Comparison of ENCODE assay signal across 8 mouse cellular contexts in genomic region chr19:23447221-23447987, GRCm38 (mm10). TPM values are rescaled to one million over a fixed set of nuclear protein-coding genes. Genes with fewer than 3 reads are reported as not detected.
DNase-seq lines count a peak whose midpoint lies in the region; ATAC-seq and TF ChIP-seq lines count a peak whose summit lies in the region.

No protein-coding gene starts in this region.

- DNase-seq in layer of hippocampus, postnatal 10 days (ENCODE audit: low spot score in 2 of 2) = peak; percentile 10 to 24
- DNase-seq in layer of hippocampus, adult 11-12 months (ENCODE audit: low spot score) = no peak
- peak; percentile 23 for DNase-seq in cerebellum, adult 11-12 months
- DNase-seq in liver, embryonic 13.5 days = no peak
- DNase-seq in midbrain, postnatal 0 days (ENCODE audit: low spot score) = peak; percentile 15
- DNase-seq in urinary bladder, postnatal 25 days (ENCODE audit: low spot score) = peak; percentile 4

- 1% methylated on average over 23 of the region's 23 CpGs for WGBS in forebrain, embryonic 15.5 days
- WGBS in hindbrain, embryonic 13.5 days = 3% methylated on average over 23 of the region's 23 CpGs
- 2% methylated on average over 23 of the region's 23 CpGs for WGBS in liver, embryonic 13.5 days (ENCODE audit: insufficient replicate concordance)
- under 1% methylated on average over 22 of the region's 23 CpGs for WGBS in midbrain, postnatal 0 days

- peak; percentile 44 for ATAC-seq in forebrain, embryonic 15.5 days (replicated peaks)
- peak; percentile 55 for ATAC-seq in hindbrain, embryonic 13.5 days (ENCODE audit: low FRiP score)
- no peak for ATAC-seq in liver, embryonic 13.5 days (ENCODE audit: low read depth)
- peak; percentile 41 for ATAC-seq in midbrain, postnatal 0 days (ENCODE audit: low FRiP score)

- peak overlapping the region; percentile 82 for H3K4me2 ChIP-seq in forebrain, embryonic 15.5 days (replicated peaks)
- H3K4me2 ChIP-seq in hindbrain, embryonic 13.5 days = peak overlapping the region; percentile 88
- H3K4me2 ChIP-seq in liver, embryonic 13.5 days = peak overlapping the region; percentile 63
- H3K4me2 ChIP-seq in midbrain, postnatal 0 days (ENCODE audit: low read depth, low read length, poor library complexity, severe bottlenecking) = peak overlapping the region; percentile 91

- H3K27ac ChIP-seq in forebrain, embryonic 15.5 days (replicated peaks) = no peak overlapping the region
- no peak overlapping the region for H3K27ac ChIP-seq in hindbrain, embryonic 13.5 days
- no peak overlapping the region for H3K27ac ChIP-seq in liver, embryonic 13.5 days
- H3K27ac ChIP-seq in midbrain, postnatal 0 days (ENCODE audit: low read depth, low read length) = no peak overlapping the region

- H3K4me3 ChIP-seq in forebrain, embryonic 15.5 days = peak overlapping the region; percentile 37
- H3K4me3 ChIP-seq in hindbrain, embryonic 13.5 days = peak overlapping the region; percentile 42
- H3K4me3 ChIP-seq in liver, embryonic 13.5 days (replicated peaks) = peak overlapping the region; percentile 39
- peak overlapping the region; percentile 38 for H3K4me3 ChIP-seq in midbrain, postnatal 0 days (ENCODE audit: low read depth, low read length)

- no peaks in the 10 kb centered on the region for H3K9me3 ChIP-seq in forebrain, embryonic 15.5 days
- no peaks in the 10 kb centered on the region for H3K9me3 ChIP-seq in hindbrain, embryonic 13.5 days
- no peaks in the 10 kb centered on the region for H3K9me3 ChIP-seq in liver, embryonic 13.5 days (replicated peaks)
- H3K9me3 ChIP-seq in midbrain, postnatal 0 days (ENCODE audit: low read length) = no peaks in the 10 kb centered on the region

- no peaks in the 10 kb centered on the region for H3K27me3 ChIP-seq in forebrain, embryonic 15.5 days
- H3K27me3 ChIP-seq in hindbrain, embryonic 13.5 days = peaks cover 14% of the 10 kb centered on the region
- H3K27me3 ChIP-seq in liver, embryonic 13.5 days = 0 out of 2 replicates have a peak, but pooled peaks cover 15% of the 10 kb centered on the region
- H3K27me3 ChIP-seq in midbrain, postnatal 0 days (ENCODE audit: insufficient read depth, low read length) = no peaks in the 10 kb centered on the region

- TF ChIP-seq CTCF in midbrain, postnatal 0 days (IDR thresholded peaks at IDR 0.05) = peak; percentile 54

- peak overlapping the region; percentile 19 for H3K9ac ChIP-seq in forebrain, embryonic 15.5 days (replicated peaks)
- H3K9ac ChIP-seq in hindbrain, embryonic 13.5 days = peak overlapping the region; percentile 63
- H3K9ac ChIP-seq in liver, embryonic 13.5 days = no peak overlapping the region
- H3K9ac ChIP-seq in midbrain, postnatal 0 days (replicated peaks; ENCODE audit: low read length, poor library complexity, severe bottlenecking) = peak overlapping the region; percentile 50; the same call in 1 of the 2 replicates

- H3K4me1 ChIP-seq in forebrain, embryonic 15.5 days = peaks cover 17% of the 10 kb centered on the region
- peaks cover 17% of the 10 kb centered on the region for H3K4me1 ChIP-seq in hindbrain, embryonic 13.5 days (replicated peaks)
- peaks cover 7% of the 10 kb centered on the region; the same call in 1 of the 2 replicates for H3K4me1 ChIP-seq in liver, embryonic 13.5 days (replicated peaks)
- peaks cover 11% of the 10 kb centered on the region; the same call in 1 of the 2 replicates for H3K4me1 ChIP-seq in midbrain, postnatal 0 days (ENCODE audit: insufficient read depth, low read length)

- no peaks in the 10 kb centered on the region for H3K36me3 ChIP-seq in forebrain, embryonic 15.5 days
- no peaks in the 10 kb centered on the region for H3K36me3 ChIP-seq in hindbrain, embryonic 13.5 days
- no peaks in the 10 kb centered on the region for H3K36me3 ChIP-seq in liver, embryonic 13.5 days
- H3K36me3 ChIP-seq in midbrain, postnatal 0 days (ENCODE audit: insufficient read depth, low read length) = no peaks in the 10 kb centered on the region

RNA-seq across cellular contexts. Expression of gene Mamdc2, which starts 0.8 kb away (rescaled TPM):
- total RNA-seq in layer of hippocampus, postnatal 10 days (2021) = 1 to 10 TPM; 2.8 to 3.9 TPM
- polyA plus RNA-seq in forebrain, embryonic 15.5 days (2015; fragmentation: Nextera tagmentation; extraction: Ambion mirVana) = 0.95 and 1.2 TPM in 2 replicates
- 0.99 and 1.4 TPM in 2 replicates for polyA plus RNA-seq in hindbrain, embryonic 13.5 days (2015; fragmentation: Nextera tagmentation; extraction: Ambion mirVana)
- 0.24 and 0.31 TPM in 2 replicates for polyA plus RNA-seq in liver, embryonic 13.5 days (2015; fragmentation: Nextera tagmentation; extraction: Ambion mirVana)
- total RNA-seq in midbrain, postnatal 0 days (2014; rRNA removed) = 5.0 and 5.3 TPM in 2 replicates
- 4.2 and 5.2 TPM in 2 replicates for polyA plus RNA-seq in midbrain, postnatal 0 days (2015; fragmentation: Nextera tagmentation; extraction: Ambion mirVana)

Comparison
In these comparisons a context has a peak if more than half of its experiments do, and no peak if none do; other contexts are left out.
1. DNase-seq: peak in layer of hippocampus, postnatal 10 days (2 of 2), cerebellum, adult 11-12 months (single experiment), midbrain, postnatal 0 days (single experiment) and urinary bladder, postnatal 25 days (single experiment); none in layer of hippocampus, adult 11-12 months (single experiment) and liver, embryonic 13.5 days (single experiment).
2. Peak in every context shown above with its lines, with median percentiles within 50 percentile points of each other: H3K4me2 ChIP-seq and H3K4me3 ChIP-seq.